Mouse (Mus musculus) c-Kit-negative CD71-positive TER-119-positive erythroid progenitor cells, embryonic 14.5 days (primary cell): Measurements from ENCODE around the gene Fam241b.
A peak's percentile ranks its signal among the peaks of the same experiment; 100 is the strongest.
"Not testable (repeated sequence)": the region's sequence is repeated elsewhere in the genome, so short reads cannot be mapped to it uniquely, and the experiment has no call there.

Source experiments
- DNase-seq: peaks from one replicate; pipeline ENCODE4 v3.0.0-alpha.2; 2013; ENCODE audit warnings: low read depth, low spot score

Gene Fam241b

GRCm38 (mm10) chr10:62071346-62071745, 72.4 kb downstream of the Fam241b start:
- not testable (repeated sequence) for DNase-seq

- no peak for DNase-seq
Measured at GRCm38 (mm10) chr10:62070636-62071035, 73.1 kb downstream of the Fam241b start.

- no peak for DNase-seq
Measured at GRCm38 (mm10) chr10:62069946-62070345, 73.8 kb downstream of the Fam241b start.

- DNase-seq, result no peak
Measured at GRCm38 (mm10) chr10:62069398-62069797, 74.3 kb downstream of the Fam241b start.

GRCm38 (mm10) chr10:62068532-62068931, 75.2 kb downstream of the Fam241b start:
- DNase-seq, result no peak

- peak; percentile 15 for DNase-seq
Measured at GRCm38 (mm10) chr10:62066213-62066612, 77.5 kb downstream of the Fam241b start.

- no peak for DNase-seq
Measured at GRCm38 (mm10) chr10:62062786-62063185, 80.9 kb downstream of the Fam241b start.

GRCm38 (mm10) chr10:62060969-62061678, 82.6 kb downstream of the Fam241b start:
- DNase-seq, result no peak

- DNase-seq, result no peak
Measured at GRCm38 (mm10) chr10:62060224-62060913, 83.4 kb downstream of the Fam241b start.

- DNase-seq, result no peak
Measured at GRCm38 (mm10) chr10:62058508-62059375, 85.0 kb downstream of the Fam241b start.
